Mouse (Mus musculus): ENCODE data around the gene Nolc1. TPM values are rescaled to one million over a fixed set of nuclear protein-coding genes. Genes with fewer than 3 reads are reported as not detected.

Nolc1 gene
- total RNA-seq, 2 experiments from 2014 or later = 46.3 to 49.3 TPM

GRCm38 (mm10) chr19:46042476-46043011 lies 33.1 kb upstream of the Nolc1 start:
- peak; percentile 62 to 63 for DNase-seq

- no peak for DNase-seq
These were observed 32.3 kb upstream of the Nolc1 start for GRCm38 (mm10) chr19:46043380-46043779.

- DNase-seq = no peak
These were observed 31.2 kb upstream of the Nolc1 start, which contains the start of gene Pprc1 for GRCm38 (mm10) chr19:46044271-46044992. Gene Pprc1, plus strand, starts transcription at chr19:46044886.

DNA sequence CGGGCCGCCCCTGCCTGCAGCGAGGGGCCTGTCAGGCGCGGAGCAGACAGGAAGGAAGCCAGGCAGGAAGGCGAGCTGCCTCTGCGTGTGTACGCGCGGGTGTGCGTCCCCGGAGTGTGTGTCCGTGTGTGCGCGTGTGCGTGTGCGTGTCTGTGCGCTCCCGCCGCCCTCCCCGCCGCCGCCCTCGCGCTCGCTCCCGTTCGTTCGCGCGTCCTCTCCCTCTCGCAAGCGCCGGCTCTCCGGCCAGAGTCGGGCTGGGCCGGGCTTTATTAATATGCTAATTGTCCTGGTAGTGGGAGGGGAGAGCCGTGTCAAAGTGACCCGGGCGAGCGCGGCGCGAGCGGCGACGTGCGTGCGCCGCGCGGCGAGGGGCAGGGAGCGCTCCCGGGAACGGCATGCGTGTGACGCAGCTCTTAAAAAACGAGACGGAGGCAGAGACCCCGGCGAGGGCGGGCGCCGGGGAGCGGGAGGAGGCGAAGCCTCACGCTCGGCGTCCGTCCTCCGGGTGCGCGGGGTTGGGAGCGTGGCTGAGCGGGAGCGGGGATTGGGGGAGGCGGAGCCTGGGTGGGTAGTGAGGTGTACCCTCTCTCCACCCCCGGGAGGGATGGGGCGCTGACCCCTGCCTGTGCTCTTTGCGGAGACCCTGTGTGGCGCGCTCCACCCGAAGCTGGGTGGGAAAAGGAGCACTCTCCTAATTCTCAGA lies 30.5 kb upstream of the Nolc1 start, which contains the start of gene Ldb1:
TSS of gene Ldb1 (minus strand) at position 222 of the 703 bp plus-strand sequence.
- DNase-seq = peak; percentile 85 to 87

DNA sequence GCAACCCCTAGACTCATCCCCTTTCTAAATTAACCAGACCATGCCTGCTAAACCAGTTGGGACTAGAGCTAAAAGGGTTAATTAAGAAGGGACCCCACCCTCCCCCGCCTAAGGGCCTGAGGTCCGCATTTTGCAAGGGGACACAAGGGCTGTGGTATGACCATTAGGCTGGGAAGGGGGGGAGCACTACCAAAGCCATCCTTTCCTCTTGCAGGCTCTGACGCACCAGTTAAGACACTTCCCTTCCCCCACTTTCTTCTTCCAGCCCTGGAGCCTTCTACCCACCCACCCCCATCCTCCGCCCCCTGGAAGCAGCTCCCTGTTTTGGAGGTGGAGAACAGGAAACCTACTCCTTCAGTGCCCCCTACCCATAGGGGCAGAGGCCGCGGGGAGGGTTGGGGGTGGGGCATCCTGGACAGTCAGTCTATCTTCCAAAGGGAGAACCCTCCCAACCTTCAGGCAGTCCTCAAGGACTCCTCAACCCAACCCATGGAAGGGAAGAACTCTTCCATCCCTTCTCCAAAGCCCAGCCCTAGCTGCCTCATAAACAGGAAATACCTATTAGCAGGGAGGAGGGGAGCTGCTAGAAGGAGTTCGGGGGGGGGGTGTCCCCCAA lies 29.9 kb upstream of the Nolc1 start:
- no peak for DNase-seq

GRCm38 (mm10) chr19:46046621-46047025 lies 29.0 kb upstream of the Nolc1 start:
- no peak for DNase-seq

- no peak for DNase-seq
These were observed 28.2 kb upstream of the Nolc1 start for GRCm38 (mm10) chr19:46047426-46047825.

DNA sequence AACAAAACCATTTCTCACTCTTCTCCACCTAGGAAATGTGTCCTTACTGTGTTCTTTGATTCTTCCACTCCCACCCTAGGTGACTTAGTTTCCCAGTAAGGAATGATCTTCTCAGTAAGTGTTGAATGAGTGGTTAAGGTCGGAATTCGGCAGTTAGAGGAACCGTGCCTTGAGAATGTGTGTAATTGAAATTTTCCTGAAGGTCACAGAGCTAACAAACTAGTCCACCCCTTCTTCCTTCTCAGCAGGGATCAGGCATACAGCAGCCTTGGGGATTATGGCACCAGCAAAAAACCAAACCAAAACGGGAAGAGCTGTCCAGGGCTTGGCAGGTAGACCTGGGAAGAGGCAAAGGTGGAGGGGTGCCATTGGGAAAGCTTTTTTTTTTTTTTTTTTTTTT lies 26.5 kb upstream of the Nolc1 start:
- no peak for DNase-seq

DNA sequence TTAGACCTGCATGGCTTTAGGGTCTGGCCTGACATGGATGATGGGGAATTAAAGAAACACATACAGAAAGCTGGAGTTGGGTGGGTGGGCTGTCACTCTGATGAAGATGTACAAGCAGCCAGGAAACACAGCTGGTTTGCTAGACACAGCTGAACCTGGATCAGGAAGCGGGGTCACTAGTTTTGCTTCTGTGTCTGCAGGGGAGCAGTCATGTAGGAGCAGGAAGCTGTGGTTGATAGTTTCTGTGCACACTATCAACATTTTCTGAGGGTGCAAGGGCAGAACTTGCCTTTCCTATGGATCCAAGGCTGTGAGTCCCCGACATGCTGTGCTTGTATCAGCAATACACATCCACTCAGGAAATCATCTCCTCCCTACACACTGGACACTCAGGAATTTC lies 25.2 kb upstream of the Nolc1 start:
- no peak for DNase-seq

- DNase-seq = no peak
These were observed 19.8 kb upstream of the Nolc1 start for GRCm38 (mm10) chr19:46055752-46056387.

DNA sequence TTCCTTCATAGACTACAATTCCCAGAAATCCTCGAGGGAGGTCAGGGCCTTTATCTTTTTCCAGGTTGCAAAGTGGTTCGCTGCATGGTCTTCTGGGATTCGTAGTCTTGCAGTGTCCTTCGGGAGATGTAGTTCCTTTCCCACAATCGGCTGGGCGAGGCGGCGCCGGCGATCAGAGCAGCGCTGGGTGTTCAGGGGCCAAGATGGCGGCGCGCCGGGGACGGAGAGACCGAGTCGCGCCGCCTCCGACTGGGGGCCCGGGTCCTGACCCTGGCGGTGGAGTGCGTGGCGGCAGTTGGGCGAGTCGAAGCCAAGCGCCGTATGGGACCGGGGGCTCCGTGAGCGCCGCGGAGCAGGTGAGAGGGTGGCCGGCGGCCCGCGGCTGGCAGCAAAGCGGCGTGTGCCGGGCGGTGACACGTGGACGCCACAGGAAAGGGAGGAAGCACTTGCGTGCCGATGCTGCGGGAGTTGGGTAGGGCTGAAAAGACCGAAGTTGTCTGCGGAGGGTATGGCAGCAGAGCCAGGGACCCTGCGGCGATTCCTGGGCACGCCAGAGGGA lies 19.2 kb upstream of the Nolc1 start:
- peak; percentile 90 to 92 for DNase-seq

- DNase-seq = peak in 1 of 2 experiments; percentile 80
These were observed 18.6 kb upstream of the Nolc1 start for GRCm38 (mm10) chr19:46056947-46057607.

GRCm38 (mm10) chr19:46058466-46058865 lies 17.2 kb upstream of the Nolc1 start:
- DNase-seq = no peak

- DNase-seq = no peak
These were observed 14.8 kb upstream of the Nolc1 start for GRCm38 (mm10) chr19:46060845-46061244.

DNA sequence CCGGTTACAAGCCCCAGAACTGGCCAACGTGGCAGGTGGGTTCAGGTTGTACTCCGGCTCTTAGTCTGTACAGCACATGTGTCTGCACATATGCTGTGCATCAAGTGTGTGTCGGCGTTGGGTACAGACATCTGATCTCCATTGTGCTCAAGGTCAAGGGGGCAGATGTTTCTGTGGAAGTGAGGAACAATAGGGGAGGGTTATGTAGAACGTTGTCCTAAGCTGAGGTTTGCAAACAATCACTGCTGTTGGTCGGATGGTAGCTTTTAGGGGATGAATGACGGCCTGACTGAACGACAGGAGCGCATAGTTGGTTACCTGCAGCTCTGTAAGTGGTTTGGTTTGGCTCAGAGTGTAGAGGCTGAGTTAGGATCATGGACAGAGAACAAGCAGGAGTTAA lies 7.6 kb upstream of the Nolc1 start:
- no peak for DNase-seq

DNA sequence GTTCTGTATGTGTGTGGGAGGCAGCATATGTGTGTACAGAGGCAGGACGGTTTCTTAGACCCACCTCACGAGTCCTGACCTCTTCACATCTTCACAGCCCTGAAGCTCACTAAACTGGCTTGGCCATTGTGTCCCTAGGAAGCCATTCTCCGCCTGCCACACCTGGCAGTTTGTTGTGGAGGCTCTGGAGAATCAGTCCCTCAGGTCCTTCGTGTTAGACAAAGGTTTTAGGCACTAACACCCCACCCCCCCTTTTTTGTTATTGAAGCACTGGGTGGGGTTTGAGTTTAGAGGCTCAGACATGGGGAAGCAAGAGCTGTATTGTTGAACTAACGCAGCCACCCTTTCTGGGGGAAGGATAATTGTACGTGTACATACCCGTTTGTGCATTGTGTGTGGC lies 2.4 kb upstream of the Nolc1 start:
- DNase-seq = no peak

DNA sequence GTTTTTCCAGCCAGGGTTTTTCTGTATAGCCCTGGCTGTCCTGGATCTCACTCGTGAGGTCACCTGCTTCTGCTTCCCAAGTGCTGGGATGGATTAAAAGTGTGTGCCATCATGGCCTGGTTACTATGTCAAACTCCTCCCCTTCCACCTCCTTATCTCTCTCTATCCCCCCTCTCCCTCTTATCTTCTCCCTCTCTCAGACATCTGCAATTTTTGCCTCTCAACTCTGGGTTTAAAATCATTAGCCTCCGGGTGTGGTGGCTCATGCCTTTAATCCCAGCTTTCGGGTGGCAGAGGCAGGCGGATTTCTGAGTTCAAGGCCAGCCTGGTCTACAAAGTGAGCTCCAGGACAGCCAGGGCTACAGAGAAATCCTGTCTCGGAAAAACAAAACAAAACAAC lies 1.4 kb upstream of the Nolc1 start:
- no peak for DNase-seq

DNA sequence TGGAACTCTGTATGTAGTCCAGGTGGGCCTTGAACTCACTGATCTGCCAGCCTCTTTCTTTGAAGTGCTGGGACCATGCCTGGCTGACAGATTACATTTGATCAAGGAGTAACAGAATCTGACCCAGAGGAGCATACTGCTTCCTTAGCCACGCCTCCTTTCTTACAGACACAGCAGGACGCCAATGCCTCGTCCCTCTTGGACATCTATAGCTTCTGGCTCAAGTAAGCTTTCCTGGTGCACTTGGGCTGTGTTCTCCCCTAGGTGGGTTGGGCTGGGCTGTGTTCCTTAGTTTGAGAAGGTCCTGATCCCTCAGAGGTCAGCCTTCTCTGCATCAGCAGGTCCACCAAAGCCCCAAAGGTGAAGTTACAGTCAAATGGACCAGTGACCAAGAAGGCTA lies 2.9 kb downstream of the Nolc1 start:
- DNase-seq = no peak

GRCm38 (mm10) chr19:46085185-46085584 lies 9.5 kb downstream of the Nolc1 start:
- no peak for DNase-seq

DNA sequence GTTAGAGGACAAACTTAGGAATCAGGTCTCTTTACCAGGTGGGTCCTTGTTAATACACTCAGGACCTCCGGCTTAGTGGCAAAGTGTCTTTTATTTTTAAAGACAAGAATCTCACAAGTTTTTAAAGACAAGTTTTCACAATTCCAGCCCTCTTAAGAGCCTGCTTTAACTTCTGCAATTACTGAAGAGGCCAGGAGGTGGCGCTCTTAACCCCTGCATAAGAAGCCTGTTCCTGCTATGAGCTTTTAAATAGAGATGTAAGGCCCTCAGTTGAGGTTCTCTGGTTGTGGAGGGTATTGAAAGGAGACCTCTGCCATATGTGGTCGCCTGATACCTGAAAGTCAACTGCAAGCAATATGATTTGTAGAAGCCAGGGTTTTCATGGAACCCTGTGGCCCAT lies 10.7 kb downstream of the Nolc1 start:
- peak in 1 of 2 experiments; percentile 31 for DNase-seq

GRCm38 (mm10) chr19:46087871-46088270 lies 12.2 kb downstream of the Nolc1 start:
- DNase-seq = no peak

DNA sequence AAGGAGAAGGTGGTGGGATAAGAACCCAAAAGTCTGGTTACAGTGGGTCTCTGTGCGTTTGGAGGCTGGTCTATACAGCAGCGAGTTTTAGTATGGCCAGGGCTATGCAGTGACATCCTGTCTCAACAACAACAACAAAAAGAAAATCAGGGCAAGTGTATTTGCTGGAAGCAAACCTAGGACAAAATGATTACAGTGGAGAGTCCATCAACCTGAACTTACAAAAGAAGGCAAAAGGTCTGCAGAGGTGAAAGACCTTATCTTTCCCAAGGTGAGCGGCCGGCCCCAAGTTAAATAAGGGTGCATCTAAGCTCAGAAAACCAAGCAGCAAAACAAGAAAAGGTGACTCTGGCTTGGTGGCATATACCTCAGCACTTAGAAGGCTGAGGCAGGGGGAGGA lies 16.0 kb downstream of the Nolc1 start:
- DNase-seq = no peak
